Mouse (Mus musculus) liver, embryonic 14.5 days (tissue): Measurements from ENCODE around the gene Igf2bp3.

ENCODE experiments used
- CTCF ChIP-seq: IDR thresholded peaks from 2 replicates; pipeline ENCODE4 v1.5.1; 2016; ENCODE audit warnings: antibody characterized with exemption, low read depth, control low read depth
- EP300 ChIP-seq: IDR thresholded peaks from 2 replicates; pipeline ENCODE4 v1.6.1; 2016; ENCODE audit warnings: antibody characterized with exemption, low read depth

- no peak for TF ChIP-seq CTCF
- no peak for TF ChIP-seq EP300
Measured at GRCm38 (mm10) chr6:49120370-49120769, 94.4 kb downstream of the Igf2bp3 start.
